Mouse (Mus musculus) limb, embryonic 10.5 days (tissue): ENCODE results near the gene Mlec. TPM values are rescaled to one million over a fixed set of nuclear protein-coding genes. Genes with fewer than 3 reads are reported as not detected.
"Not testable (repeated sequence)": the region's sequence is repeated elsewhere in the genome, so short reads cannot be mapped to it uniquely, and the experiment has no call there.

Source experiments
- DNase-seq: peaks from one replicate; pipeline ENCODE4 v3.0.0-alpha.2; 2017; ENCODE audit warnings: low spot score
- H3K27ac ChIP-seq: fragments of 300-500 bp; sonication (generic); 2 replicates; pipeline ENCODE4 v1.5.1; 2016; ENCODE audit warnings: mild to moderate bottlenecking
- H3K27me3 ChIP-seq: fragments of 300-500 bp; sonication (generic); 2 replicates; pipeline ENCODE4 v1.6.1; 2016; ENCODE audit warnings: low read depth, mild to moderate bottlenecking; ENCODE audit not compliant: poor library complexity, severe bottlenecking
- H3K36me3 ChIP-seq: fragments of 300-500 bp; sonication (generic); 2 replicates; pipeline ENCODE4 v1.6.1; 2016; ENCODE audit warnings: mild to moderate bottlenecking, moderate library complexity
- H3K4me1 ChIP-seq: fragments of 300-500 bp; sonication (generic); 2 replicates; pipeline ENCODE4 v1.6.1; 2016
- H3K4me3 ChIP-seq: fragments of 300-500 bp; sonication (generic); 2 replicates; pipeline ENCODE4 v1.5.1; 2016; ENCODE audit warnings: mild to moderate bottlenecking, moderate library complexity
- H3K9me3 ChIP-seq: fragments of 300-500 bp; sonication (generic); replicated peaks from 2 replicates; pipeline ENCODE4 v1.6.1; 2016; ENCODE audit warnings: mild to moderate bottlenecking
- WGBS: fragments of 180-500 bp; shearing (Covaris S2); methylation state at CpG from one replicate; pipeline ENCODE4 v1.1.7; 2016; 5-methylcytosine and 5-hydroxymethylcytosine counted together
- polyA plus RNA-seq: library from polyadenylated mRNA; unstranded; fragments of >200 nt; fragmentation: Nextera tagmentation; extraction: Ambion mirVana; gene quantifications from 2 replicates; pipeline ENCODE4 v1.2.1, GENCODE M21; 2016

Gene Mlec
- polyA plus RNA-seq, 1 experiment from 2014 or later = 94.3 TPM

- H3K27me3 ChIP-seq = no peaks in the 10 kb centered on the region
- peaks cover 67% of the 10 kb centered on the region for H3K4me1 ChIP-seq
- H3K9me3 ChIP-seq = no peaks in the 10 kb centered on the region
- H3K36me3 ChIP-seq = peaks cover 45% of the 10 kb centered on the region
- DNase-seq = no peak
- H3K27ac ChIP-seq = peak overlapping the region; percentile 63
- H3K4me3 ChIP-seq = peak overlapping the region; percentile 83
- WGBS = 61% methylated on average over 5 of the region's 5 CpGs
Observed at GRCm38 (mm10) chr5:115155831-115156230, 2.1 kb downstream of the Mlec start.

GRCm38 (mm10) chr5:115155156-115155631 is 2.8 kb downstream of the Mlec start:
- Histone ChIP-seq H3K4me3 (peak overlapping the region; percentile 83), H3K36me3 (peaks cover 52% of the 10 kb centered on the region), H3K27me3 (no peaks in the 10 kb centered on the region), H3K9me3 (no peaks in the 10 kb centered on the region), H3K4me1 (peaks cover 60% of the 10 kb centered on the region), H3K27ac (no peak overlapping the region)
- 85% methylated on average over 13 of the region's 13 CpGs for WGBS
- DNase-seq = no peak

- Histone ChIP-seq H3K27me3 (no peaks in the 10 kb centered on the region), H3K36me3 (peaks cover 80% of the 10 kb centered on the region), H3K4me3 (peak overlapping the region; percentile 7; the same call in 1 of the 2 replicates), H3K9me3 (no peaks in the 10 kb centered on the region; the same call in 1 of the 2 replicates), H3K4me1 (peaks cover 49% of the 10 kb centered on the region), H3K27ac (peak overlapping the region; percentile 31; the same call in 1 of the 2 replicates)
- no peak for DNase-seq
- 55% methylated on average over 8 of the region's 8 CpGs for whole genome bisulfite sequencing
Observed at GRCm38 (mm10) chr5:115152132-115152956, 5.6 kb downstream of the Mlec start.

- DNase-seq = no peak
- H3K27ac ChIP-seq = no peak overlapping the region
- no peaks in the 10 kb centered on the region; the same call in 1 of the 2 replicates for H3K9me3 ChIP-seq
- no peaks in the 10 kb centered on the region for H3K27me3 ChIP-seq
- WGBS = 87% methylated on average over 13 of the region's 13 CpGs
- no peak overlapping the region for H3K4me3 ChIP-seq
- peaks cover 88% of the 10 kb centered on the region for H3K36me3 ChIP-seq
- peaks cover 41% of the 10 kb centered on the region for H3K4me1 ChIP-seq
Observed at GRCm38 (mm10) chr5:115151457-115151856, 6.5 kb downstream of the Mlec start.

- Histone ChIP-seq H3K9me3 (no peaks in the 10 kb centered on the region; the same call in 1 of the 2 replicates), H3K4me1 (peaks cover 36% of the 10 kb centered on the region), H3K27me3 (no peaks in the 10 kb centered on the region), H3K27ac (no peak overlapping the region), H3K36me3 (peaks cover 93% of the 10 kb centered on the region), H3K4me3 (no peak overlapping the region)
- no peak for DNase-seq
- 75% methylated on average over 5 of the region's 5 CpGs for WGBS
Observed at GRCm38 (mm10) chr5:115150991-115151390, 7.0 kb downstream of the Mlec start.

- Histone ChIP-seq H3K9me3 (no peaks in the 10 kb centered on the region; the same call in 1 of the 2 replicates), H3K27ac (no peak overlapping the region), H3K4me1 (peaks cover 25% of the 10 kb centered on the region), H3K36me3 (peaks cover 95% of the 10 kb centered on the region), H3K4me3 (no peak overlapping the region), H3K27me3 (no peaks in the 10 kb centered on the region)
- DNase-seq = no peak
- WGBS = 97% methylated on average over 14 of the region's 14 CpGs
Observed at GRCm38 (mm10) chr5:115149675-115150459, 8.1 kb downstream of the Mlec start.

DNA sequence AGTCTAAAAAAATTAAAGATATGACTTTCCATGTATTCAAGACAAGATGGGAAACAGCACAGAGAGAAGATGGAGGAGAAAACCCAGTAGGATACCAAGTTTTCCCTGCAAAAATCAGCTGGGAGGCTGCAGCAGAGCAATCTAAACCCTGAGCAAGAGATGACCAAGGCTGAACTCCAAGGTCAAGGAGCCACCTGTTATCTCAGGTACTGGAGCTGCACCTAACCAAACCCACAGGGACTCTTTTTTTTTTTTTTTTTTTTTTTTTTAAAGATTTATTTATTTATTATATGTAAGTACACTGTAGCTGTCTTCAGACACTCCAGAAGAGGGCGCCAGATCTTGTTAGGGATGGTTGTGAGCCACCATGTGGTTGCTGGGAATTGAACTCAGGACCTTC is 9.1 kb downstream of the Mlec start:
- H3K27me3 ChIP-seq, DNase-seq, H3K4me3 ChIP-seq, H3K9me3 ChIP-seq, H3K27ac ChIP-seq: not testable (repeated sequence)
- WGBS = no CpG with 5 or more reads among the region's 1 CpGs
- Histone ChIP-seq H3K36me3 (peaks cover 96% of the 10 kb centered on the region), H3K4me1 (peaks cover 19% of the 10 kb centered on the region)

DNA sequence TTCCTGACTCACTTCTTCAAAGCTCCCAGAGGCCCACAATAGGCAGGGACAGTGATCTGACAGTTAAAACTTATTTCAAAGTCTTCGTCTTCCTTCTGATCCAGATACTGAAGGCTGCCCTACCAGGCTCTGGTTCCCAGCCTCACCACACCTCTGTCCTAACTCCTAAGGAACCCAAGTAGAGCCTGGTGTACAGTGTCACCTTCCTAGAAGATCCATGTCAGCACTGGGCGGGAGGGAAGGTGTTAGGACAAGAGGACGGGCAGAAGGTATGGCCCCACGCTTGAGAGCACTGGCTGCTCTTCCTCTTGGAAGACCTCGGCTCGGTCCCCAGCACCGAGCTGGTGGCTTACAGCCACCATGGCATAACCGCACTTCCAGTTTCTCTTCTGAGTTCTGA is 9.6 kb downstream of the Mlec start:
- no peaks in the 10 kb centered on the region for H3K27me3 ChIP-seq
- H3K9me3 ChIP-seq = no peaks in the 10 kb centered on the region; the same call in 1 of the 2 replicates
- H3K4me3 ChIP-seq = no peak overlapping the region
- H3K36me3 ChIP-seq = peaks cover 98% of the 10 kb centered on the region
- no peak overlapping the region for H3K27ac ChIP-seq
- no peak for DNase-seq
- 91% methylated on average over 8 of the region's 8 CpGs for WGBS
- H3K4me1 ChIP-seq = peaks cover 17% of the 10 kb centered on the region

DNA sequence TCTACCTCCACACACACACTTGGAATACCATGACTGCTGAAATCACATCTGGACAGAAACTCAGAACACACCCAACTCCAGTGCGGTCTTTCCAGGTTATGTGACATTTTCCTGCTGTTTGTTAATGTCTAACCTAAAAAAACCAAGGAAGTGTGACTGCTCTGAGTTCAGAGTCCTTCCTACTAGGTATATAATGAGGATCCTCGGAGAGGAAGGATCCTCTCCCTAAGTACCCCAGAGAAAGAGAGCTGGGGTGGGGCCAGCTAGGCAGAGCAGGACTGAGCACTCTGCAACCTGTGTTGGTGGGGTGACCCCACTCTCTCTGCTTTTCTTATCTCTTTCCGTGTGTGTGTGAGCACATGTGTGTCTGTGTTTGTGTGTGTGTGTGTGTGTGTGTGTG is 10.6 kb downstream of the Mlec start:
- Histone ChIP-seq H3K4me1 (peaks cover 10% of the 10 kb centered on the region), H3K27ac (no peak overlapping the region), H3K4me3 (no peak overlapping the region), H3K36me3 (peaks cover 96% of the 10 kb centered on the region), H3K9me3 (no peaks in the 10 kb centered on the region; the same call in 1 of the 2 replicates), H3K27me3 (no peaks in the 10 kb centered on the region)
- no peak for DNase-seq
- WGBS = 93% methylated on average over 3 of the region's 3 CpGs

GRCm38 (mm10) chr5:115146747-115147130 is 11.2 kb downstream of the Mlec start:
- H3K4me1 ChIP-seq = peaks cover 6% of the 10 kb centered on the region; the same call in 1 of the 2 replicates
- no peaks in the 10 kb centered on the region; the same call in 1 of the 2 replicates for H3K9me3 ChIP-seq
- peaks cover 95% of the 10 kb centered on the region for H3K36me3 ChIP-seq
- DNase-seq = no peak
- H3K27me3 ChIP-seq = no peaks in the 10 kb centered on the region
- H3K27ac ChIP-seq = no peak overlapping the region
- no peak overlapping the region for H3K4me3 ChIP-seq

GRCm38 (mm10) chr5:115145976-115146746 is 11.8 kb downstream of the Mlec start:
- no peaks in the 10 kb centered on the region; the same call in 1 of the 2 replicates for H3K9me3 ChIP-seq
- WGBS = 83% methylated on average over 6 of the region's 6 CpGs
- 0 out of 2 replicates have a peak, but pooled peaks cover 2% of the 10 kb centered on the region for H3K4me1 ChIP-seq
- H3K4me3 ChIP-seq = no peak overlapping the region
- H3K36me3 ChIP-seq = peaks cover 89% of the 10 kb centered on the region
- H3K27ac ChIP-seq = no peak overlapping the region
- no peaks in the 10 kb centered on the region for H3K27me3 ChIP-seq
- DNase-seq = no peak

- no peak for DNase-seq
- H3K4me1 ChIP-seq = peaks cover 8% of the 10 kb centered on the region
- no peaks in the 10 kb centered on the region for H3K27me3 ChIP-seq
- 85% methylated on average over 11 of the region's 11 CpGs for WGBS
- H3K9me3 ChIP-seq = no peaks in the 10 kb centered on the region; the same call in 1 of the 2 replicates
- peaks cover 82% of the 10 kb centered on the region for H3K36me3 ChIP-seq
- no peak overlapping the region for H3K4me3 ChIP-seq
- no peak overlapping the region for H3K27ac ChIP-seq
Observed at GRCm38 (mm10) chr5:115145253-115145968, 12.6 kb downstream of the Mlec start.
